Mouse (Mus musculus) adrenal gland, adult 2 months (tissue): Measurements from ENCODE around the gene Olfr1208. TPM values are rescaled to one million over a fixed set of nuclear protein-coding genes. Genes with fewer than 3 reads are reported as not detected.

Source experiments
- DNase-seq: peaks from one replicate; pipeline ENCODE4 v3.0.0; 2021
- long read RNA-seq: library from polyadenylated mRNA; stranded (forward); transcript quantifications from one replicate; pipeline ENCODE4 v2.0.0, GENCODE M21; 2021
- polyA plus RNA-seq: library from polyadenylated mRNA; depleted of rRNA; stranded (reverse); fragments of >200 nt; gene quantifications from 2 replicates; pipeline ENCODE4 v1.2.3, GENCODE M21; 2012; rRNA removed
- total RNA-seq, 2 experiments: library from RNA; stranded (reverse); gene quantifications; 2 replicates each; pipeline ENCODE4 v1.2.3; 2021

Olfr1208 gene
- total RNA-seq (not detected), polyA plus RNA-seq (not detected in 2 replicates)
- long read RNA-seq, result 0 reads

DNA sequence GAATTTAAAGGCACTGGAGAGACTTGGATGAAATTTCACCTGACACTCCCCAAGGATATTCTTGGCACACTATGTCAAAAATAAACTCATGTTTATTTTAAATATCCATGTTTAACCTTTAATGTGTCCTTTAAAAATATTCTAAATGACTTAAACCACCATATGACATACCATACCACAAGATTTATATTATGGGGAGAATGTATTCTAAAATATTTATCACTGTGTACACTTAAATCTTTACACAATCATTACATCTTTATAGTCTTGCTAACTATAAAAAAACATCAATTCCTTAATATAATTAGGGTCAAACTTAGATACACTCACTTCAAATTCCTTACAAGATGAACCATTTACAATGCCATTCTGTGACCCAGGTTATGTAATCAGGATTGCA is at the start of gene Olfr1208:
Gene Olfr1208, minus strand, starts transcription at position 101 of the 400 bp plus-strand sequence.
- DNase-seq, result no peak

DNA sequence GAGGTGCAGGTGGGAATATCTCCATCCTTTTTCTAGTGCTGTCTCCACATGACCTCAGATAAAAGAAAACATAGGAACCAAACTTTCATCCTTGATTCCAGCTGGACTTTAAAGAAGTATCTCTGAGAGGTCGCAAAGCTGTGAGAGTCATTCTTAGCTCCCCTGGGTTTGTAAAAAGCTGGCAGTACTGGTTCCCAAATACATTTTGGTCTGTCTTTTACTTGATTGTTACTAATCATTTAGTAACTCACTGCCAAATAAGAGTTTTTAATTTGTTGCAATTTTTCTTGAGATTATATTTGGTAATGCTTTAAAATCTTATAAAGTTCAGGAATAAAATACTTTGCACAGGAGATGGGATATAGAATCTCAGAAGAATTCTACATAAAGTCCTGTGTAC is 35.9 kb upstream of the Olfr1208 start, which contains the start of gene Olfr1211:
Gene Olfr1211, minus strand, starts transcription at position 101 of the 400 bp plus-strand sequence.
- DNase-seq, result no peak

DNA sequence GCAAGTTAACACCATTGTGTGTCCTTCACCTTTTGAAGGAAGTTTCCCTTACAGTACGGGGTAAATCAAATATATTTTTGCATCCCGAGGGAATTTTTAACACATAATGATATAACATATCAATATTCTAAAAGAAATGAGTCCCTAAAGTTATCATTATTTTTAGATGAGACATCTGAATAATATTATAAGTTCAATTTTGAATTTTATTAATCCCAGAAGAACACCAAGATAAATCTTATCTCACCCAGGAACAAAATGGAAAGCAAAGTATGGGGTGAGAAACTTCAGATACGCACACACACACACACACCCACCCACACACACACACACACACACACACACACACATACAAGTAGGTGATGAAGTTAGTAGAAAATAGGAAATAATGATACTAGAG is 12.9 kb upstream of the Olfr1208 start, which contains the start of gene Olfr1209:
Gene Olfr1209, minus strand, starts transcription at position 101 of the 400 bp plus-strand sequence.
- no peak for DNase-seq

DNA sequence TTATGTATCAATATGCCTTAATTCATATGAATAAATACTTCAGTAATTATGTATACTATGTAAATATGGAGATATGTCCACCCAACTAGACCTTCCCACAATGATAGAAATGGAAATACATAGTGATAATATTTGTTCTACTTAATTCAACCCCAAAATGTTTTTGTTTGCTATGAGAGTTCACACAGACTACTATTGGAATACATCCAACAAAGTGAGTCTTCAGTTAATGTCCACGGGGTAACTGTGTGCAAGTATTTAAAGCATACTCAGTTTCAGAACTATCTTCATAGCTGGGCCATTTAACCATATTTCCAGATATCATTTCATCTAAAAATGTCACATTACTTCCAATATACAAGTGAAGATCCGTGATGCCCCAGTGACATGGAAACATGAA is 39.2 kb downstream of the Olfr1208 start, which contains the start of gene Olfr1206:
Gene Olfr1206, plus strand, starts transcription at position 301 of the 400 bp plus-strand sequence.
- no peak for DNase-seq

DNA sequence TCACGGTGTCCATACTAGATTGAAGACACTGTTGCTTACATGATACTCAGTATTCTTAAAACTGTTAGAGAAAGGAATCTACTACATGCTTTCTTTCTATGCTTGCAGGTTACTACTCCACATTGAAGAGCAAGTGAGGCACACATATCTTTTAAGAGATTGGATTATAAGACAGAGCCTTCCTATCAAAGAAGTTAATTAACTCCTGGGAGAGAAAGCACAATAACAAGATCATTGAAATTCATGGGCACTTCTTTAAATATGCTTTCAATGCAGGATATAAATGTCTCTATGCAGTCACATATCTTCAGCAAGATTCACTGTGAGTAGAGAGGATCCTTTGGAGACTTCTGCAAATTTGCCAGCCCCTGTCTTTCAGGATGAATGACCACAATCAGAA is 53.1 kb downstream of the Olfr1208 start, which contains the start of gene Olfr1204:
Gene Olfr1204, plus strand, starts transcription at position 301 of the 400 bp plus-strand sequence.
- DNase-seq, result no peak

Other genes starting within 250 kb of the Olfr1208 start
- not detected for gene Olfr1193, start 226.7 kb downstream of the Olfr1208 start, total RNA-seq
- not detected in 2 replicates for gene Olfr1193, start 226.7 kb downstream of the Olfr1208 start, polyA plus RNA-seq
- not detected for gene Olfr1195, start 213.1 kb downstream of the Olfr1208 start, total RNA-seq
- not detected in 2 replicates for gene Olfr1195, start 213.1 kb downstream of the Olfr1208 start, polyA plus RNA-seq
- not detected for gene Olfr1196, start 197.7 kb downstream of the Olfr1208 start, total RNA-seq
- gene Olfr1196, start 197.7 kb downstream of the Olfr1208 start, polyA plus RNA-seq, result not detected in 2 replicates
- gene Olfr1197, start 169.9 kb downstream of the Olfr1208 start, total RNA-seq, result not detected
- not detected in 2 replicates for gene Olfr1197, start 169.9 kb downstream of the Olfr1208 start, polyA plus RNA-seq
- gene Olfr1198, start 150.9 kb downstream of the Olfr1208 start, total RNA-seq, result not detected
- not detected in 2 replicates for gene Olfr1198, start 150.9 kb downstream of the Olfr1208 start, polyA plus RNA-seq
- gene Olfr1199, start 141.8 kb downstream of the Olfr1208 start, total RNA-seq, result not detected
- gene Olfr1199, start 141.8 kb downstream of the Olfr1208 start, polyA plus RNA-seq, result not detected in 2 replicates
- not detected for gene Olfr1200, start 131.8 kb downstream of the Olfr1208 start, total RNA-seq
- not detected in 2 replicates for gene Olfr1200, start 131.8 kb downstream of the Olfr1208 start, polyA plus RNA-seq
- not detected for gene Olfr1201, start 109.3 kb downstream of the Olfr1208 start, total RNA-seq
- not detected in 2 replicates for gene Olfr1201, start 109.3 kb downstream of the Olfr1208 start, polyA plus RNA-seq
- not detected for gene Olfr1202, start 87.8 kb downstream of the Olfr1208 start, total RNA-seq
- not detected in 2 replicates for gene Olfr1202, start 87.8 kb downstream of the Olfr1208 start, polyA plus RNA-seq
- not detected for gene Olfr1205, start 72.6 kb downstream of the Olfr1208 start, total RNA-seq
- gene Olfr1205, start 72.6 kb downstream of the Olfr1208 start, polyA plus RNA-seq, result not detected in 2 replicates
- gene Olfr1204, start 53.0 kb downstream of the Olfr1208 start, total RNA-seq, result not detected
- gene Olfr1204, start 53.0 kb downstream of the Olfr1208 start, polyA plus RNA-seq, result not detected in 2 replicates
- not detected for gene Olfr1206, start 39.1 kb downstream of the Olfr1208 start, total RNA-seq
- gene Olfr1206, start 39.1 kb downstream of the Olfr1208 start, polyA plus RNA-seq, result not detected in 2 replicates
- not detected for gene Olfr1209, start 12.8 kb upstream of the Olfr1208 start, total RNA-seq
- gene Olfr1209, start 12.8 kb upstream of the Olfr1208 start, polyA plus RNA-seq, result not detected in 2 replicates
- not detected for gene Olfr1211, start 35.8 kb upstream of the Olfr1208 start, total RNA-seq
- not detected in 2 replicates for gene Olfr1211, start 35.8 kb upstream of the Olfr1208 start, polyA plus RNA-seq
- not detected for gene Olfr1212, start 51.7 kb upstream of the Olfr1208 start, total RNA-seq
- gene Olfr1212, start 51.7 kb upstream of the Olfr1208 start, polyA plus RNA-seq, result not detected in 2 replicates
- gene Gm13762, start 78.0 kb upstream of the Olfr1208 start, total RNA-seq, result not detected
- not detected in 2 replicates for gene Gm13762, start 78.0 kb upstream of the Olfr1208 start, polyA plus RNA-seq
- gene Olfr1214, start 90.3 kb upstream of the Olfr1208 start, total RNA-seq, result not detected
- not detected in 2 replicates for gene Olfr1214, start 90.3 kb upstream of the Olfr1208 start, polyA plus RNA-seq
- not detected for gene Olfr1215, start 104.7 kb upstream of the Olfr1208 start, total RNA-seq
- gene Olfr1215, start 104.7 kb upstream of the Olfr1208 start, polyA plus RNA-seq, result not detected in 2 replicates
- gene Olfr1216, start 116.0 kb upstream of the Olfr1208 start, total RNA-seq, result not detected
- not detected in 2 replicates for gene Olfr1216, start 116.0 kb upstream of the Olfr1208 start, polyA plus RNA-seq
- not detected for gene Olfr1217, start 129.8 kb upstream of the Olfr1208 start, total RNA-seq
- gene Olfr1217, start 129.8 kb upstream of the Olfr1208 start, polyA plus RNA-seq, result not detected in 2 replicates
- gene Olfr1218, start 158.9 kb upstream of the Olfr1208 start, total RNA-seq, result not detected
- gene Olfr1218, start 158.9 kb upstream of the Olfr1208 start, polyA plus RNA-seq, result not detected in 2 replicates
- gene Olfr1219, start 181.2 kb upstream of the Olfr1208 start, total RNA-seq, result not detected
- not detected in 2 replicates for gene Olfr1219, start 181.2 kb upstream of the Olfr1208 start, polyA plus RNA-seq
- gene Olfr1220, start 204.5 kb upstream of the Olfr1208 start, total RNA-seq, result not detected
- not detected in 2 replicates for gene Olfr1220, start 204.5 kb upstream of the Olfr1208 start, polyA plus RNA-seq
- not detected for gene Olfr1221, start 215.0 kb upstream of the Olfr1208 start, total RNA-seq
- gene Olfr1221, start 215.0 kb upstream of the Olfr1208 start, polyA plus RNA-seq, result not detected in 2 replicates
- not detected for gene Olfr1222, start 230.7 kb upstream of the Olfr1208 start, total RNA-seq
- not detected in 2 replicates for gene Olfr1222, start 230.7 kb upstream of the Olfr1208 start, polyA plus RNA-seq
- not detected for gene Olfr1223, start 249.2 kb upstream of the Olfr1208 start, total RNA-seq
- gene Olfr1223, start 249.2 kb upstream of the Olfr1208 start, polyA plus RNA-seq, result not detected in 2 replicates